Mouse (Mus musculus) C2C12 (cell line): Measurements from ENCODE around the gene Nras.

Experiments used
- CTCF ChIP-seq: IDR thresholded peaks from one replicate; pipeline ENCODE4 v1.5.1; 2011; ENCODE audit not compliant: control insufficient read depth, insufficient read depth, insufficient read length
- MYOG ChIP-seq: IDR thresholded peaks from one replicate; pipeline ENCODE4 v1.6.1; 2011; ENCODE audit not compliant: control insufficient read depth, insufficient read length; ENCODE audit errors: extremely low read depth
- USF1 ChIP-seq: IDR thresholded peaks from one replicate; pipeline ENCODE4 v1.6.1; 2011; ENCODE audit warnings: low read depth, mild to moderate bottlenecking, control low read depth, moderate library complexity

DNA sequence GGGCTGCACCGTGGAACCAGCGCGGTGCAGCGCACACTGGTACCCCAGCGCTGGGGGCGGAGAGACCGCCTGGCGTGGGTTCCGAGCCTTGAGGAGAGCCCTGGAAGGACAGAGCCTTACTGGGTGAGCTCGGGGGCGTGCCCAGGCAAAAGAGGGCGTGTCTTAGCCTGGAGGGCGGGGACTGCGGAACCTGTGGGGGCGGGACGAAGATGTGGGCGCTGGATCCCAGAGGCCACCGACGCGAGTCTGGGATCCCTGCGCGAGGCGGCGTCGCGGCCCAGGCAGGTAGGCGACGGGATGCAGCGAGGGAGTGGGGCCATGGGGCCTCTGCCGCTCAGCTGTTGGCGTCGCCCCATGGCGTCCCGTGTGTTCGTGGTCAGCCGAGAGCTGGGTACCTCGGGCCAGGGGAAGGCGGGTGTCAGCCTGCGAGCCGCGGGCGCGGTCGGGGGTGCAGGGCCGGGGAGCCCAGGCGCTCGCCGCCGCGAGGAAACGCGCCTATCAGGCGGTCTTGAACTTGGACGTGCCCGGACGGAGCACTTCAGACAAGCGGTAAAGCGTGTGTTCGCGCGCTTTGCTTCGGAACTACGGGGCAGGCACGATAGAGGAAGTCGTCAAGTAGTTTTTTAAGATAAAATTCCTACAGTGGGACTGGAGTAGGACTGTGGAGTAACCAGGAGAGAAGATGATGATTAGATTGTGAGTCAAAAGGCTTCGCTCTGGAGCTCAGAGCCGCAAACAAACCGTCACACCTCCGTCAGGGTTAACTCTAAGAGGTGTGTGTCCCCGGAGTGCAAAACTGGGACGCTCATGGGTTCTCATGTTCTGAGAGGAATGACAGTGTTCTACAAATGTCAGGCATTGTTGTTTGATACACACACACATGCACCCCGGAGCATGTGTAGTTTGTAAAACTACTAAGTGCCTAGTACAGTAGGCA, 44.6 kb downstream of the Nras start, which contains the start of gene Dennd2c:
- no peak for TF ChIP-seq CTCF
- TF ChIP-seq MYOG: no peak
- no peak for TF ChIP-seq USF1
